Mouse (Mus musculus): ENCODE results near the gene Mb. TPM values are rescaled to one million over a fixed set of nuclear protein-coding genes. Genes with fewer than 3 reads are reported as not detected.

Mb gene
- polyA plus RNA-seq, 1 experiment = 16.9 TPM

DNA sequence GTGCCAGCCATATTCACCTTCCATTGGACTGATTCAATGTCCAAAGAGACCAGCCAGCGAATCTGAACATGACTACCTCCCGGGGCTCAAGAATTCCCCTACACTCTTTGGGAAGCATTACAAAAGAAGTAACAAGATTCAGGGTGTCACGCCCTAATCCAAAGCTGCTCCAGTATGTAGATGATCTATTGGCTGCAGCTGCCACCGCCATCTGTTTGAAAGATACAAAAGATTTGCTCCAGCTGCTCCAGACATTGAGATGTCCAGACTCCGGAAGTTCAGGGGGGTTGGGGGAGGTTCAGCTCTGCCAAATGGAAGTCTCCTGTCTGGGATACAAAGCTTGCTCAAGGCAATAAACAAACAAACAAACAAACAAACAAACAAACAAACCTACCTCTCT is 73.9 kb downstream of the Mb start:
- WGBS = 75% methylated on average over 5 of the region's 5 CpGs
- TF ChIP-seq POLR2A (IDR thresholded peaks at IDR 0.05; ENCODE audit: borderline replicate concordance, control insufficient read depth, low read depth, low read length) (no peak), CTCF (IDR thresholded peaks at IDR 0.05; ENCODE audit: control insufficient read depth, insufficient read depth, low read length) (no peak)
- H3K4me1 ChIP-seq (ENCODE audit: control insufficient read depth, insufficient read depth, low read length) = no peaks in the 10 kb centered on the region
- H3K4me3 ChIP-seq (replicated peaks; ENCODE audit: control insufficient read depth, low read depth, low read length) = no peak overlapping the region
- no peak overlapping the region for H3K27ac ChIP-seq (ENCODE audit: control insufficient read depth, insufficient read depth, low read depth, low read length, poor library complexity)

DNA sequence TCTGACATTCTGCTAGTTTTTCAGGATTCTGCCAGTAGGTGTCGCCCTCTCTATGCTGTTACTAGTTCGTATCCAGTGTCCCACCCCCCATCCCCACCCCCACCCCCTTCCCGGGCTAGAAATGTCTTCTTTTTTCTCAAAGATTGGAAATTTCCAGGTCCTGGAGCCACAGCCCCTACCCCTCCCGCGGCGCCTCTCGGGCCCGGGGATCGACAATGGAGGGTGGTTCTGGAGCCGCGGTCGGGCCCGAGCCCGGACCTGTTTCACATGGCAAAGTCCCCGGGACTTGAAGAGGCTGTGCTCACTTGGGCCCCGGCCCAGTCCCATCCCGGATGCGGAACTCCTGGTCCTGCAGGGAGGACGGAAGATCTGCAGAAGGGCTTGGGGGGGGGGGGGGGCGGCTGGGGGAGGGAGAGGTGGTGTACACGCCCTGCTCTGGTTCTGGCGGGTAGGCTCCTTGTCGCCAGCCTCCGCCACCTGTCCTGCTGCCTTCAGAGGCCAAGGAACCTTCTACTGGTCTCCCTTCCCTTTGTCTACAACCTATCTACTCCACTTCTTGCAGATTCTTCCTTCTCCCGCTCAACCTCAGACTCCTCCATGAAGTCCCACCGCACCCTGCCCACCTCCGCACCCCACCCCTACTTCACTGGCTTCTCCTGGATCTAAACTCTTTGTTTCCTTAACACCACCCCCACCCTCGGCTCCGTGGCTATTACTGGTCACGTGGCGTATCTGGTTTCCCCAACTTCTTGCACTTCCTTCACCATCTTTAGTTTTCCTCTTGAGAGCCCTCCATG is 76.4 kb downstream of the Mb start:
- 8% methylated on average over 31 of the region's 31 CpGs for WGBS
- TF ChIP-seq POLR2A (IDR thresholded peaks at IDR 0.05; ENCODE audit: borderline replicate concordance, control insufficient read depth, low read depth, low read length) (0 out of 2 replicates have a peak, but pooled peaks have one; percentile 8), CTCF (IDR thresholded peaks at IDR 0.05; ENCODE audit: control insufficient read depth, insufficient read depth, low read length) (peak; percentile 6; the same call in 1 of the 2 replicates)

DNA sequence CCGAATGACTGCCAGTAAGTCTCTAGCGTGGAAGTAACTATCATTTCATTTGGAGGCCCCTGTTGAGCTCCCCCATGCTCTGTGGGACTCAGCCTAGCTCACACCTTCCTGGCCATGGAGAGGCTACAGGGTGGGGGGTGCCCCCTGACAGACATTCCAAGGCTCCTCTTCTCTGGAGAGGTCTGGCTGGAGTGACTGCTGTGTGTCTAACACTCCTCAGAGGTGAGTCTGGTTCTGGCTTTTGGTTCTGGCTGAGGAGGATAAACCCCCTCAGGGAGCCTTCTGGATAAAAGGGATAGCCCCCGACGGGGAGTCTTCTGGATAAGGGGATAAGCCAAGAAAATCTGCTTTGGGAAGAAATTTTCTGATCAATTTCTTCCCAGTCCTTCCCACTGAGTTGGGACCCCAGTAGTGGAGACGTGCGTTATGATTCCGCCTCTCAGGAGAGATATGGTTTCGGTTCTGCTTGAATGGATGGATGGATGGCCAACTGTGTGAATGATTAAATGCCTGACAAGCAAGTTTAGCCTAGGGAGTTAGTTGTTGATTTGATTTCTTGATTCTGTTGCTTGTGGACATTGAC is 77.1 kb downstream of the Mb start:
- TF ChIP-seq POLR2A (IDR thresholded peaks at IDR 0.05; ENCODE audit: borderline replicate concordance, control insufficient read depth, low read depth, low read length) (no peak), CTCF (IDR thresholded peaks at IDR 0.05; ENCODE audit: control insufficient read depth, insufficient read depth, low read length) (no peak)
- no peak overlapping the region for H3K4me3 ChIP-seq (replicated peaks; ENCODE audit: control insufficient read depth, low read depth, low read length)
- no peak overlapping the region for H3K27ac ChIP-seq (ENCODE audit: control insufficient read depth, insufficient read depth, low read depth, low read length, poor library complexity)
- H3K4me1 ChIP-seq (ENCODE audit: control insufficient read depth, insufficient read depth, low read length) = no peaks in the 10 kb centered on the region
- 34% methylated on average over 8 of the region's 8 CpGs for WGBS

More for the DNA sequence above, 76.4 kb downstream of the Mb start:
- Histone ChIP-seq H3K27ac (ENCODE audit: control insufficient read depth, insufficient read depth, low read depth, low read length, poor library complexity) (no peak overlapping the region), H3K4me3 (replicated peaks; ENCODE audit: control insufficient read depth, low read depth, low read length) (no peak overlapping the region), H3K4me1 (ENCODE audit: control insufficient read depth, insufficient read depth, low read length) (no peaks in the 10 kb centered on the region)

DNA sequence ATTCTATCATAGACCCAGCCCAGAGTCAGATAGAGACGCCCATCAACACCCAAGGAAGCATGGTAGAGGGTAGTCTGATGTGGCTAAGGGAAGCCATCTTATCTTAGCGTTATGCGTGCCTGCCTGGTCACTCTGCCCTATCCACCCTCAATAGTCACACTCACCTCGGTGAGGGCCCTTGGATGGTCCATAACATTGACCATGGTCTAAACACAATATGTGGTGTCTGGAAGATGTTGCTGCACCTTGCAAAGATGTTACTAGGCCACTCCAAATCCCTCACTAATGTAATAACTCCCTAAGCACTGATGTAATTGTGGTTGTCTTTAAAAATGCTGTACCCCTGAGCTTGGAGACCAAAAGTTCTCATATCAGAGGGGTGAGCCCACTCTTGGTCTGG is 77.8 kb downstream of the Mb start:
- TF ChIP-seq CTCF (IDR thresholded peaks at IDR 0.05; ENCODE audit: control insufficient read depth, insufficient read depth, low read length) (no peak), POLR2A (IDR thresholded peaks at IDR 0.05; ENCODE audit: borderline replicate concordance, control insufficient read depth, low read depth, low read length) (no peak)
- no peak overlapping the region for H3K27ac ChIP-seq (ENCODE audit: control insufficient read depth, insufficient read depth, low read depth, low read length, poor library complexity)
- WGBS = 84% methylated on average over 4 of the region's 4 CpGs

More for the DNA sequence above, 77.8 kb downstream of the Mb start:
- no peaks in the 10 kb centered on the region for H3K4me1 ChIP-seq (ENCODE audit: control insufficient read depth, insufficient read depth, low read length)
- no peak overlapping the region for H3K4me3 ChIP-seq (replicated peaks; ENCODE audit: control insufficient read depth, low read depth, low read length)

Other genes starting within 250 kb of the Mb start
- gene Zfp251, start 179.2 kb downstream of the Mb start, polyA plus RNA-seq (2011; ENCODE audit: insufficient read depth, insufficient read length, low replicate concordance, missing spikeins) = 1.9 and 3.0 TPM in 2 replicates
- 4.4 and 6.6 TPM in 2 replicates for gene Zfp7, start 171.4 kb downstream of the Mb start, polyA plus RNA-seq (2011; ENCODE audit: insufficient read depth, insufficient read length, low replicate concordance, missing spikeins)
- gene Gm49527, start 171.3 kb downstream of the Mb start, polyA plus RNA-seq (2011; ENCODE audit: insufficient read depth, insufficient read length, low replicate concordance, missing spikeins) = not detected in 2 replicates
- gene Zfp647, start 125.2 kb downstream of the Mb start, polyA plus RNA-seq (2011; ENCODE audit: insufficient read depth, insufficient read length, low replicate concordance, missing spikeins) = 0.74 and 2.9 TPM in 2 replicates
- gene 1110038F14Rik, start 102.2 kb downstream of the Mb start, polyA plus RNA-seq (2011; ENCODE audit: insufficient read depth, insufficient read length, low replicate concordance, missing spikeins) = 31.2 and 32.3 TPM in 2 replicates
- gene Apol6, start 5.9 kb downstream of the Mb start, polyA plus RNA-seq (2011; ENCODE audit: insufficient read depth, insufficient read length, low replicate concordance, missing spikeins) = 2.1 TPM in 1 of 2 replicates, not detected in the other